Mouse (Mus musculus): ENCODE measurements around the gene Tesk2. TPM values are rescaled to one million over a fixed set of nuclear protein-coding genes. Genes with fewer than 3 reads are reported as not detected.
A peak's percentile ranks its signal among the peaks of the same experiment; 100 is the strongest.

Tesk2 gene
- total RNA-seq, 2 experiments from 2014 or later: 1.5 TPM

GRCm38 (mm10) chr4:116692146-116692545 lies 28.6 kb upstream of the Tesk2 start:
- intact Hi-C loops (cut with DNase I): no loop called here
- DNase-seq: no peak
- no peak for TF ChIP-seq CTCF (IDR thresholded peaks at IDR 0.05)
- no peak overlapping the region for H3K4me3 ChIP-seq
- H3K27ac ChIP-seq: no peak overlapping the region

- H3K4me3 ChIP-seq: no peak overlapping the region
- TF ChIP-seq CTCF (IDR thresholded peaks at IDR 0.05): no peak
- intact Hi-C loops (cut with DNase I): no loop called here
- no peak for DNase-seq
- no peak overlapping the region for H3K27ac ChIP-seq
Measured at GRCm38 (mm10) chr4:116693785-116694184, 27.0 kb upstream of the Tesk2 start.

- Histone ChIP-seq H3K4me3 (no peak overlapping the region), H3K27ac (no peak overlapping the region)
- DNase-seq: no peak
- intact Hi-C loops (cut with DNase I): no loop called here
- no peak for TF ChIP-seq CTCF (IDR thresholded peaks at IDR 0.05)
Measured at GRCm38 (mm10) chr4:116698693-116699342, 21.9 kb upstream of the Tesk2 start.

- Histone ChIP-seq H3K27ac (no peak overlapping the region), H3K4me3 (no peak overlapping the region)
- TF ChIP-seq CTCF (IDR thresholded peaks at IDR 0.05): no peak
- no peak for DNase-seq
- intact Hi-C loops (cut with DNase I): no loop called here
Measured at GRCm38 (mm10) chr4:116700964-116701363, 19.8 kb upstream of the Tesk2 start.

GRCm38 (mm10) chr4:116703804-116704203 lies 16.9 kb upstream of the Tesk2 start:
- H3K27ac ChIP-seq: no peak overlapping the region
- intact Hi-C loops (cut with DNase I): no loop called here
- H3K4me3 ChIP-seq: no peak overlapping the region
- peak; percentile 91 for TF ChIP-seq CTCF (IDR thresholded peaks at IDR 0.05)
- DNase-seq: peak; percentile 76

- H3K4me3 ChIP-seq: peak overlapping the region; percentile 83
- intact Hi-C loops (cut with DNase I): no loop called here
- no peak for TF ChIP-seq CTCF (IDR thresholded peaks at IDR 0.05)
- no peak for DNase-seq
- peak overlapping the region; percentile 93 for H3K27ac ChIP-seq
Measured at GRCm38 (mm10) chr4:116707666-116708065, 13.1 kb upstream of the Tesk2 start.

- intact Hi-C loops (cut with DNase I): no loop called here
- H3K27ac ChIP-seq: peak within 1 kb of the TSS; percentile 93
- peak; percentile 11; the same call in 1 of the 2 replicates for TF ChIP-seq CTCF (IDR thresholded peaks at IDR 0.05)
- peak within 1 kb of the TSS; percentile 83 for H3K4me3 ChIP-seq
- DNase-seq: peak; percentile 92
Measured at GRCm38 (mm10) chr4:116708201-116708764, 12.5 kb upstream of the Tesk2 start, which contains the start of the genes Mmachc and Ccdc163. Gene Mmachc, minus strand, starts transcription at chr4:116708406. Gene Ccdc163, plus strand, starts transcription at chr4:116708509.

- peak overlapping the region; percentile 76 for H3K27ac ChIP-seq
- peak overlapping the region; percentile 83 for H3K4me3 ChIP-seq
- DNase-seq: no peak
- TF ChIP-seq CTCF (IDR thresholded peaks at IDR 0.05): no peak
- intact Hi-C loops (cut with DNase I): no loop called here
Measured at GRCm38 (mm10) chr4:116708791-116709390, 11.9 kb upstream of the Tesk2 start.

GRCm38 (mm10) chr4:116710154-116710553 lies 10.6 kb upstream of the Tesk2 start:
- Histone ChIP-seq H3K27ac (no peak overlapping the region), H3K4me3 (no peak overlapping the region)
- intact Hi-C loops (cut with DNase I): loop anchor here (10.0 kb wide), 1 partner anchor 435 kb away; no protein-coding TSS in a partner anchor
- no peak for TF ChIP-seq CTCF (IDR thresholded peaks at IDR 0.05)
- DNase-seq: no peak

GRCm38 (mm10) chr4:116712536-116712935 lies 8.2 kb upstream of the Tesk2 start:
- intact Hi-C loops (cut with DNase I): loop anchor here (10.0 kb wide), 1 partner anchor 432 kb away; no protein-coding TSS in a partner anchor
- H3K27ac ChIP-seq: no peak overlapping the region
- TF ChIP-seq CTCF (IDR thresholded peaks at IDR 0.05): no peak
- no peak for DNase-seq
- no peak overlapping the region for H3K4me3 ChIP-seq

- peak; percentile 90 for TF ChIP-seq CTCF (IDR thresholded peaks at IDR 0.05)
- Histone ChIP-seq H3K27ac (peak overlapping the region; percentile 94; the same call in 1 of the 2 replicates), H3K4me3 (no peak overlapping the region)
- intact Hi-C loops (cut with DNase I): loop anchor here (1.0 to 10.0 kb wide), 3 partner anchors 70 to 425 kb away; partner anchors contain the start of gene Urod
- DNase-seq: peak; percentile 70
Measured at GRCm38 (mm10) chr4:116719396-116719795, 1.4 kb upstream of the Tesk2 start.

- DNase-seq: no peak
- peak overlapping the region; percentile 94 for H3K27ac ChIP-seq
- intact Hi-C loops (cut with DNase I): no loop called here
- no peak for TF ChIP-seq CTCF (IDR thresholded peaks at IDR 0.05)
- H3K4me3 ChIP-seq: peak overlapping the region; percentile 85
Measured at GRCm38 (mm10) chr4:116721098-116721628, 415 bp downstream of the Tesk2 start.

- intact Hi-C loops (cut with DNase I): no loop called here
- Histone ChIP-seq H3K4me3 (peak overlapping the region; percentile 85), H3K27ac (no peak overlapping the region)
- no peak for TF ChIP-seq CTCF (IDR thresholded peaks at IDR 0.05)
- no peak for DNase-seq
Measured at GRCm38 (mm10) chr4:116722230-116722629, 1.5 kb downstream of the Tesk2 start.
